Mouse (Mus musculus) erythroblast, embryonic 14.5 days (primary cell): Measurements from ENCODE around the gene L1cam.

ENCODE experiments used
- GATA1 ChIP-seq: IDR thresholded peaks from 2 replicates; pipeline ENCODE4 v1.6.1; 2012; ENCODE audit warnings: low read length, inconsistent platforms, mixed read lengths
- TAL1 ChIP-seq: IDR thresholded peaks from 3 replicates; pipeline ENCODE4 v1.6.1; 2012; ENCODE audit warnings: low read length, inconsistent platforms, mixed read lengths

- TF ChIP-seq TAL1 (no peak), GATA1 (no peak)
Measured at GRCm38 (mm10) chrX:73880194-73881035, 15.5 kb downstream of the L1cam start.
